Mouse (Mus musculus): ENCODE measurements around the gene Gm11554.
"Not testable (repeated sequence)": the region's sequence is repeated elsewhere in the genome, so short reads cannot be mapped to it uniquely, and the experiment has no call there.

Gm11554 gene

DNA sequence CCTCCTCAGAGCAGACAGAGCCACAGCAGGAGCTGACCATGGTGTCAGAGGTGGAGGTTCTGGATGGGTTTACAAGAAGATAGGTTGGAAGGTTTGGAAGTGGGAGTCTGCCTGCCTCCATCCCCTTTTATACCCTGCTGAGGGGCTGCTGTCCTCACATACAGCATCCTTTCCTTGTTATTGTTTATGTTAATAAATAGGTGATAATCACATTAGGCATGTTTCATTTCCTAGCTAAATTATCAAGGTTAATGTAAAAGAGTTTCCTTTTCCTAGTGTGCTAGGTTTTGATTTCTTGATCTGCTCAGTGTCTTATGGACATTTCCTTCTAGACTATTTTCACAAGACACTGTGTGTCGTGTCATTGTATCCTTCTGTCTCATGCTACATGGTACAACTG is at the start of gene Gm11554:
TSS of gene Gm11554 (minus strand) at position 101 of the 400 bp plus-strand sequence.
- not testable (repeated sequence) for DNase-seq

DNA sequence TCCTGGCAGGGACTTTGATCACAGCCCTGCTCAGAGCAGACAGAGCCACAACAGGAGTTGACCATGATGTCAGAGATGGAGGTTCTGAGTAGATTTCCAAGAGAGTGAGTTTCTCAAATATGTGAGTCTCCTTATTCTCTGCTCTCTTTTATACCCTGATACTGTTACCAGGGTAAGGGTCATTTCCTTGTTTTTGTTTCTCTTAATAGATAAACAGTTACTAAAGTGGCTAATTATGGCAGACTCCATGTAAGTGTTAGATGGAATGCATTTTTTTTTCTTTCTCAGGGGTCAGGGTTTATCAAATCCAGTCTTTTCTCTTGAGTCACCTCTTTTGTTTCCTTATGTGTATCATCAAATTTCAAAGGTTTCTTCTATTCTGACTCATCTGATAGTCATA is 47.3 kb upstream of the Gm11554 start, which contains the start of gene Krtap4-16:
TSS of gene Krtap4-16 (minus strand) at position 101 of the 400 bp plus-strand sequence.
- DNase-seq = no peak

DNA sequence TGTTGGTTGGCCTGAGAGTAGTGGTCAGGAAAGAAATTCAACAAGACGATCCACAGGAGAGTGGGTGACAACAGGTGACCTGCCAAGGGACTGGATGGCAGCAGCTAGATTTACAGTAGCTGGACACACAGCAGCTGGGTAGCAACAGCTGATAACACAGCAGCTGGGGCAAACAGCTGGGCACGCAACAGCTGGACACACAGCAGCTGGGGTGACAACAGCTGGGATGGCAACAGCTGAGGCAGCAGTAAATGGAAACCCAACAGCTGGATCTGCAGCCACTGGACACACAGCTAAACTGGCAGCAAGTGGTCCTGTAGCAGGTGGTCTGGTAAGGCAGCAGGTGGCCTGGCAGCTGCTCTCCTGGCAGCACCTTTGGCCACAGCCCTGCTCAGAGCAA is 42.5 kb upstream of the Gm11554 start:
- no peak for DNase-seq

GRCm38 (mm10) chr11:99842185-99842584 is 37.9 kb upstream of the Gm11554 start:
- no peak for DNase-seq

- DNase-seq = no peak
These were observed 33.7 kb upstream of the Gm11554 start, which contains the start of gene 2300003K06Rik for GRCm38 (mm10) chr11:99837966-99838365. Gene 2300003K06Rik, minus strand, starts transcription at chr11:99838066.

DNA sequence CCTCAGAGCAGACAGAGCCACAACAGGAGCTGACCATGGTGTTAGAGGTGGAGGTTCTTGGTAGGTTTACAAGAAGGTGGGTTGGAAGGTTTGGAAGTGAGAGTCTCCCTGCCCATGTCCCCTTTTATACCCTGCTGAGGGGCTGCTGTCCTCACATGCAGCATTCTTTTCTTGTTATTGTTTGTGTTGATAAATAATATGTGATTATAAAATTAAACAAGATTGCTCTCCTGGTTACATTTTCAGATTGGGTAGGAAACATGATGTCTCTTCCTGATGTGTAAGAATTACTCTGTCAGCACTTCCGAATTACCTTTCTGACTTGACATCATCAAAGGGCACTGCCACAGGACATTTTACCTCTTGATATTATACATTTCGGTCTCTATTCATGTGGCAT is 11.3 kb upstream of the Gm11554 start, which contains the start of gene Gm11564:
TSS of gene Gm11564 (minus strand) at position 101 of the 400 bp plus-strand sequence.
- not testable (repeated sequence) for DNase-seq

- not testable (repeated sequence) for DNase-seq
These were observed 5.5 kb upstream of the Gm11554 start, which contains the start of gene Krtap4-13 for GRCm38 (mm10) chr11:99809792-99810191. Gene Krtap4-13, minus strand, starts transcription at chr11:99809892.

DNA sequence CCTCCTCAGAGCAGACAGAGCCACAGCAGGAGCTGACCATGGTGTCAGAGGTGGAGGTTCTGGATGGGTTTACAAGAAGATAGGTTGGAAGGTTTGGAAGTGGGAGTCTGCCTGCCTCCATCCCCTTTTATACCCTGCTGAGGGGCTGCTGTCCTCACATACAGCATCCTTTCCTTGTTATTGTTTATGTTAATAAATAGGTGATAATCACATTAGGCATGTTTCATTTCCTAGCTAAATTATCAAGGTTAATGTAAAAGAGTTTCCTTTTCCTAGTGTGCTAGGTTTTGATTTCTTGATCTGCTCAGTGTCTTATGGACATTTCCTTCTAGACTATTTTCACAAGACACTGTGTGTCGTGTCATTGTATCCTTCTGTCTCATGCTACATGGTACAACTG is 5.4 kb downstream of the Gm11554 start, which contains the start of gene Gm11569:
TSS of gene Gm11569 (minus strand) at position 101 of the 400 bp plus-strand sequence.
- not testable (repeated sequence) for DNase-seq

- no peak for DNase-seq
These were observed 10.9 kb downstream of the Gm11554 start, which contains the start of gene Gm11596 for GRCm38 (mm10) chr11:99793367-99793766. Gene Gm11596, minus strand, starts transcription at chr11:99793467.

DNA sequence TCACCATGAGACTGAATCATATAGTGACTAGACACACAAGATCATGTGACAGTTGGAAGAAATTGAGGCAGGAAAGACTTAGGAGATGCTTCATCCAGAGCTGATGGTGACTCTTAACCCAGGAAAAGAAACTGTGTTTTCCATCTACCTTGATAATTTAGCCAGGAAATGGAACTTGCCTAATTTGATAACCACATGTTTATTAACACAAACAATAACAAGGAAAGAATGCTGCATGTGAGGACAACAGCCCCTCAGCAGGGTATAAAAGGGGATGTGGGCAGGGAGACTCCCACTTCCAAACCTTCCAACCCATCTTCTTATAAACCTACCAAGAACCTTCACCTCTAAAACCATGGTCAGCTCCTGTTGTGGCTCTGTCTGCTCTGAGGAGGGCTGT is 19.3 kb downstream of the Gm11554 start, which contains the start of gene Krtap4-9:
TSS of gene Krtap4-9 (plus strand) at position 301 of the 400 bp plus-strand sequence.
- DNase-seq = not testable (repeated sequence)

- DNase-seq = no peak
These were observed 23.6 kb downstream of the Gm11554 start, which contains the start of gene Krtap4-8 for GRCm38 (mm10) chr11:99780604-99781003. Gene Krtap4-8, minus strand, starts transcription at chr11:99780704.

DNA sequence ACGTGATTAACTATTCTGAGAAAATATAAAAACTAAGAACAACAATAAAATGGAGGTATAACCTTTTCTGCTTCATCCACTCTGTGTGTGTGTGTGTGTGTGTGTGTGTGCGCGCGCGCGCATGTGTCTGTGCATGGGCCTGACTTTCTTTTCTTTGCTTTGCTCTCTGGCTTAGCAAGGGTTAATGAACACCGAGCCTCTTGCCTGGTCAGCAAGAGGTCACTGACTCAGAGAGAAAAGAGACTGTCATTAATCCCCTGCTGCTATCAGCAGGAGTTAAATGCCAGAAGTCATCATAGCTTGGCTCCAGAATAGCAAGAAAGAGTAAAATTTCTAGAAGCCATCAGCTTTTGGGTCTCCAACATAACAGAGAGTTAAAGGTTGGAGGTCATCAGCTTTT is 25.8 kb downstream of the Gm11554 start:
- DNase-seq = no peak

DNA sequence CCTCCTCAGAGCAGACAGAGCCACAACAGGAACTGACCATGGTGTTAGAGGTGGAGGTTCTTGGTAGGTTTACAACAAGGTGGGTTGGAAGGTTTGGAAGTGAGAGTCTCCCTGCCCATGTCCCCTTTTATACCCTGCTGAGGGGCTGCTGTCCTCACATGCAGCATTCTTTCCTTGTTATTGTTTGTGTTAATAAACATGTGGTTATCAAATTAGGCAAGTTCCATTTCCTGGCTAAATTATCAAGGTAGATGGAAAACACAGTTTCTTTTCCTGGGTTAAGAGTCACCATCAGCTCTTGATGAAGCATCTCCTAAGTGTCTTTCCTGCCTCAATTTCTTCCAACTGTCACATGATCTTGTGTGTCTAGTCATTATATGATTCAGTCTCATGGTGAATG is 31.4 kb downstream of the Gm11554 start, which contains the start of gene Gm11595:
TSS of gene Gm11595 (minus strand) at position 101 of the 400 bp plus-strand sequence.
- not testable (repeated sequence) for DNase-seq

- no peak for DNase-seq
These were observed 35.8 kb downstream of the Gm11554 start for GRCm38 (mm10) chr11:99768410-99768809.

GRCm38 (mm10) chr11:99758877-99759276 is 45.4 kb downstream of the Gm11554 start:
- no peak for DNase-seq
